Mouse (Mus musculus) forebrain, embryonic 13.5 days (tissue): ENCODE results near the gene Wdr59. TPM values are rescaled to one million over a fixed set of nuclear protein-coding genes. Genes with fewer than 3 reads are reported as not detected.

Experiments used
- ATAC-seq: fragments of 200-750 bp; cut with Nextera tagmentation; 2 replicates; pipeline ENCODE4 v1.8.0; 2017
- H3K27ac ChIP-seq: fragments of 300-500 bp; sonication (generic); 2 replicates; pipeline ENCODE4 v1.5.1; 2015; ENCODE audit warnings: inconsistent platforms, mild to moderate bottlenecking, moderate library complexity
- H3K27me3 ChIP-seq: fragments of 300-500 bp; sonication (generic); 2 replicates; pipeline ENCODE4 v1.6.1; 2015; ENCODE audit warnings: mild to moderate bottlenecking, inconsistent platforms
- H3K36me3 ChIP-seq: fragments of 300-500 bp; sonication (generic); 2 replicates; pipeline ENCODE4 v1.6.1; 2015; ENCODE audit warnings: mild to moderate bottlenecking, inconsistent platforms; ENCODE audit not compliant: poor library complexity, severe bottlenecking
- H3K4me1 ChIP-seq: fragments of 300-500 bp; sonication (generic); 2 replicates; pipeline ENCODE4 v1.6.1; 2015; ENCODE audit warnings: inconsistent platforms
- H3K4me2 ChIP-seq: fragments of 300-500 bp; sonication (generic); 2 replicates; pipeline ENCODE4 v1.6.1; 2015; ENCODE audit warnings: inconsistent platforms, mild to moderate bottlenecking, moderate library complexity
- H3K4me3 ChIP-seq: fragments of 300-500 bp; sonication (generic); 2 replicates; pipeline ENCODE4 v1.5.1; 2015; ENCODE audit warnings: mild to moderate bottlenecking, inconsistent platforms
- H3K9ac ChIP-seq: fragments of 300-500 bp; sonication (generic); 2 replicates; pipeline ENCODE4 v1.6.1; 2015; ENCODE audit warnings: mild to moderate bottlenecking, inconsistent platforms
- H3K9me3 ChIP-seq: fragments of 300-500 bp; sonication (generic); replicated peaks from 2 replicates; pipeline ENCODE4 v1.6.1; 2016; ENCODE audit warnings: inconsistent platforms
- WGBS: fragments of 180-500 bp; shearing (Covaris S2); methylation state at CpG from one replicate; pipeline ENCODE4 v1.1.7; 2015; 5-methylcytosine and 5-hydroxymethylcytosine counted together
- microRNA-seq: library from miRNA; unstranded; fragments of <30 nt; microRNA quantifications from one replicate; pipeline ENCODE4, GENCODE M21; 2016
- polyA plus RNA-seq: library from polyadenylated mRNA; unstranded; fragments of >200 nt; fragmentation: Nextera tagmentation; extraction: Ambion mirVana; gene quantifications from 2 replicates; pipeline ENCODE4 v1.2.1, GENCODE M21; 2015

Gene Wdr59
- polyA plus RNA-seq, 1 experiment from 2014 or later, result 5.7 TPM

- Histone ChIP-seq H3K9me3 (no peaks in the 10 kb centered on the region), H3K27me3 (no peaks in the 10 kb centered on the region), H3K27ac (no peak overlapping the region), H3K4me3 (no peak overlapping the region), H3K36me3 (no peaks in the 10 kb centered on the region), H3K9ac (no peak overlapping the region), H3K4me1 (no peaks in the 10 kb centered on the region), H3K4me2 (no peak overlapping the region)
- ATAC-seq, result no peak
- WGBS, result 87% methylated on average over 2 of the region's 2 CpGs
These were observed 99.3 kb downstream of the Wdr59 start for GRCm38 (mm10) chr8:111422614-111423013.

DNA sequence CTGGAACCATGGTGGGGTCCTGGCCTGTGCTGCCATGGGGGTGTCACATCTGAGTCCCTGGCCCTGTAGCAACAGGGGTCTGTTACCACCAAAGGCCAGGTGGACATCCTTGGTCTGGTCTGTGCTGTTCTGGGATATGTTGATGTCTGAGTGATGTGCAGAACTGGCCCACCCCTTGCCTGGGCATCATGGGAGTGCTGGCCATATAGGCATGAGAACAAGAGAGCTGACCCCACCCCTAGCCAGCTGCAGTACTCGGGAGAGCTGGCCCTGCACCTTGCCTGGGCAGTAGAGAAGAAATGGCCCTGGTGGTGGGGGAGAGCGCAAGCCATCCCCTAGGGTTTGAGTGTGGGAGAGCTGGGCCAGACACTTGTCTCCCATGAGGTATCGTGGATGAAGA lies 102.7 kb downstream of the Wdr59 start:
- no peak for ATAC-seq

DNA sequence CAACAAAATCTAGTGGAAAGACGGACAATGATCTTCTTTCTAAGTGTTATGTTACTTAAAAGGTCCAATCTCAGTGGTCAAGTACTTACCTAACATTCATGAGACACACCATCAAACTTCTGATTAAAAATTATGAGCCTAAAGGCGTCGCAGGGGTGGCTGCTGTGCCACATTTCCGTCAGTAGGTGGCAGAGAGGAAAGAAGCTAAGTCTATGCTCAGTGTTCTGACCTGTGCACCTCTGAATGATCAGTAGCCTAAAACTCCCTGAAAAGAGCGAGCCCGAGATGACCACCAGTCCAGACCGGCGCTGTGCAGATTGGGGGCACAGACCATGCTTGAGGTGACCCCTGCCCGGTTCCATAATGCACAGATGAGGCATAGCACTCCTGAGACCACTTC lies 103.3 kb downstream of the Wdr59 start:
- Histone ChIP-seq H3K4me3 (no peak overlapping the region), H3K4me2 (no peak overlapping the region), H3K9me3 (no peaks in the 10 kb centered on the region), H3K36me3 (no peaks in the 10 kb centered on the region), H3K4me1 (no peaks in the 10 kb centered on the region), H3K9ac (no peak overlapping the region), H3K27ac (no peak overlapping the region), H3K27me3 (no peaks in the 10 kb centered on the region)
- ATAC-seq, result no peak
- WGBS, result 29% methylated on average over 9 of the region's 9 CpGs

More for the DNA sequence above, 102.7 kb downstream of the Wdr59 start:
- Histone ChIP-seq H3K4me2 (no peak overlapping the region), H3K9me3 (no peaks in the 10 kb centered on the region), H3K4me1 (no peaks in the 10 kb centered on the region), H3K27me3 (no peaks in the 10 kb centered on the region), H3K4me3 (no peak overlapping the region), H3K9ac (no peak overlapping the region), H3K27ac (no peak overlapping the region), H3K36me3 (no peaks in the 10 kb centered on the region)
- WGBS, result 71% methylated on average over 3 of the region's 3 CpGs

- no peaks in the 10 kb centered on the region for H3K36me3 ChIP-seq
- no peak overlapping the region for H3K4me3 ChIP-seq
- H3K4me1 ChIP-seq, result no peaks in the 10 kb centered on the region
- H3K4me2 ChIP-seq, result no peak overlapping the region
- H3K9ac ChIP-seq, result no peak overlapping the region
- no peaks in the 10 kb centered on the region for H3K9me3 ChIP-seq
- 89% methylated on average over 10 of the region's 10 CpGs for WGBS
- H3K27ac ChIP-seq, result no peak overlapping the region
- no peaks in the 10 kb centered on the region for H3K27me3 ChIP-seq
- ATAC-seq, result no peak
These were observed 104.7 kb downstream of the Wdr59 start for GRCm38 (mm10) chr8:111417222-111417621.

- H3K27ac ChIP-seq, result no peak overlapping the region
- H3K27me3 ChIP-seq, result peaks cover 4% of the 10 kb centered on the region; the same call in 1 of the 2 replicates
- WGBS, result 44% methylated on average over 4 of the region's 4 CpGs
- no peak overlapping the region for H3K4me2 ChIP-seq
- no peak overlapping the region for H3K9ac ChIP-seq
- no peak for ATAC-seq
- no peaks in the 10 kb centered on the region for H3K9me3 ChIP-seq
- no peaks in the 10 kb centered on the region for H3K36me3 ChIP-seq
- H3K4me1 ChIP-seq, result no peaks in the 10 kb centered on the region
- H3K4me3 ChIP-seq, result no peak overlapping the region
These were observed 118.5 kb downstream of the Wdr59 start for GRCm38 (mm10) chr8:111403391-111403790.

Small RNA genes lying within 50 kb of the gene (microRNA-seq; reads per million reads assigned to microRNA genes)
- not detected for gene Mir1957b

Other genes starting within 250 kb of the Wdr59 start
- 47.9 and 52.6 TPM in 2 replicates for gene Rfwd3, start 221.9 kb downstream of the Wdr59 start, polyA plus RNA-seq
- gene Mlkl, start 183.9 kb downstream of the Wdr59 start, polyA plus RNA-seq, result 0.23 and 0.53 TPM in 2 replicates
- not detected in 2 replicates for gene Fa2h, start 128.3 kb downstream of the Wdr59 start, polyA plus RNA-seq
- 48.0 and 48.7 TPM in 2 replicates for gene Znrf1, start 14.0 kb upstream of the Wdr59 start, polyA plus RNA-seq
- gene Ldhd, start 108.3 kb upstream of the Wdr59 start, polyA plus RNA-seq, result 0.23 and 0.31 TPM in 2 replicates
- gene Zfp1, start 121.3 kb upstream of the Wdr59 start, polyA plus RNA-seq, result 27.3 and 28.8 TPM in 2 replicates
- gene Ctrb1, start 168.9 kb upstream of the Wdr59 start, polyA plus RNA-seq, result 1.7 TPM in 1 of 2 replicates, not detected in the other
- 49.9 and 50.0 TPM in 2 replicates for gene Bcar1, start 221.7 kb upstream of the Wdr59 start, polyA plus RNA-seq